Mouse (Mus musculus): ENCODE data around the gene Gm45062.

DNA sequence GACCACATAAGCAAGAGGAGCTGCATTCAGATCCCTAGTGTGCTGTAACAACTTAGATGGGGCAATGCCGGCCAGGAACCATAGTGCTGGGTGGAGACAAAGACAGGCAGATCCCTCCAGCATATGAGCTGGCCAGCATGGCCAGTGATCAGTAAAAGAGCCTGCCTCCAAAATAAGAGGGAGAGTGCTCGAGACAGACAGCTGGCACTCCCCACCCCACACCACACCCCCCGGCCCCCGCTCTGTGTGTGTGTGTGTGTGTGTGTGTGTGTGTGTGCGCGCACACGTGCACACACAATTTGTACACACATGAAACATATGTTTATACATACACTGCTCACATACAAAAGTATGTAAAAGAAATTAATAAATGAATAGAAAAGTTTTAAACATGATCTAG lies 138.0 kb downstream of the Gm45062 start:
- TF ChIP-seq GATA1 (IDR thresholded peaks at IDR 0.05; ENCODE audit: borderline replicate concordance, low read length) (no peak), FLI1 (IDR thresholded peaks at IDR 0.05; ENCODE audit: low read length) (no peak)

Data from megakaryocyte, embryonic 14.5 days (primary cell).